7 mouse cellular contexts compared by ENCODE assay signal in the genomic region with DNA sequence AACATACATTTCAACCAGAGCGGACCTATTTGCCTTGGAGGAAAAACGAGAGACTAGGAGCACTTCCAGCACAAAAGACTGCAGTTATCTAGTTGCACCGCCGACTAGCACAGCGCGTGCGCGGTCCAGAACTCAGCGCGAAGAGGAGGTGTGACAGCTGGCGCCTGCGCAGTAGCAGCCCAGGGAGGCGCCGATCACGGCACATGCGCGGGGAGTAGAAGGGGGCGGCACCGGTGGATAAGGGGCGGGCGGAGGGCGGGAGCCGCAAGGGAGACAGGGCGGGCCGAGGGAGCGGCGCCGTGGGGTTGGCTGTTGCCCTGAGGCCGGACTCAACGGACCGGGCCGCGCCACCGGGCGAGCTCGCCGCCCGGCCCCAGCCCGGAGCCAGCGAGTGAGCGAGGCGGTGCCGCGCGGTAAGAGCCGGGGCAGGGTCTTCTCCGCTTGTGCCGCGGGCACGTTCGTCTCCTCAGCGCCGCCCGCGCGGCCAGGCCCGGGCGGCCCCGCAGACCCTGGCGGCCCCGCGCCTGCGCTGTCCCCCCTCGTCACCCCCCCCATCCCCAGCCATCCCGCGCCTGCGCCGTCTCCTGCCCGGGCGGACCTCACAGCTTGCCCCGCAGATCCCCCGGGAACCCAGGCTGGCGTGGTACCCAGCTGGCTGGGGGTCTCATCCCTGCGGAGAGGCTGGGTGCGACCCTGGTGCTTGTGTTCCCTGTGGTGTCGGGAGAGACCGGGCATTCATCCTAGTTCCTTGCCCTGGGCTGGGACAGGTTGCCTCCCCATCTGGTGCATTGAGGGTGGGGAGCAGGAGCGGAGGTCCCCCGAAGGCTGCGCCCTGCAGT. TPM values are rescaled to one million over a fixed set of nuclear protein-coding genes. Genes with fewer than 3 reads are reported as not detected.
DNase-seq lines count a peak whose midpoint lies in the region; ATAC-seq and TF ChIP-seq lines count a peak whose summit lies in the region.

Gene Specc1l, plus strand, starts transcription at position 267 of the 839 bp plus-strand sequence.

- ATAC-seq in intestine, postnatal 0 days, result peak; percentile 98
- ATAC-seq in midbrain, embryonic 12.5 days (ENCODE audit: low FRiP score, low read depth), result peak; percentile 98

- no peaks in the 10 kb centered on the region for H3K9me3 ChIP-seq in intestine, postnatal 0 days (ENCODE audit: control insufficient read depth)
- H3K9me3 ChIP-seq in midbrain, embryonic 12.5 days, result no peaks in the 10 kb centered on the region

- under 1% methylated on average over 61 of the region's 80 CpGs for WGBS in intestine, postnatal 0 days
- under 1% methylated on average over 78 of the region's 80 CpGs for WGBS in midbrain, embryonic 12.5 days
- WGBS in small intestine, adult 2 months, result under 1% methylated on average over 76 of the region's 80 CpGs

- no peak for TF ChIP-seq CTCF in intestine, postnatal 0 days (IDR thresholded peaks at IDR 0.05; ENCODE audit: low read depth)
- TF ChIP-seq CTCF in small intestine, adult 2 months (IDR thresholded peaks at IDR 0.05; ENCODE audit: extremely low read depth, insufficient read length, insufficient replicate concordance, low read depth, low read length), result no peak

- intact Hi-C loops in left cerebral cortex, postnatal 4 days (cut with DNase I), result no loop called here

- H3K9ac ChIP-seq in intestine, postnatal 0 days (ENCODE audit: low read depth, low read length), result peak within 1 kb of the TSS; percentile 92
- H3K9ac ChIP-seq in midbrain, embryonic 12.5 days (replicated peaks), result peak within 1 kb of the TSS; percentile 90

- peak within 1 kb of the TSS; percentile 78 for H3K4me3 ChIP-seq in intestine, postnatal 0 days (ENCODE audit: low read depth, low read length)
- peak within 1 kb of the TSS; percentile 78 for H3K4me3 ChIP-seq in midbrain, embryonic 12.5 days
- H3K4me3 ChIP-seq in small intestine, adult 2 months (ENCODE audit: low read depth, low read length), result peak within 1 kb of the TSS; percentile 81

- H3K4me1 ChIP-seq in intestine, postnatal 0 days (replicated peaks; ENCODE audit: control insufficient read depth, insufficient read depth, low read length), result peaks cover 5% of the 10 kb centered on the region; the same call in 1 of the 2 replicates
- peaks cover 5% of the 10 kb centered on the region for H3K4me1 ChIP-seq in midbrain, embryonic 12.5 days
- H3K4me1 ChIP-seq in small intestine, adult 2 months (ENCODE audit: control insufficient read depth, insufficient read depth, insufficient read length, low read length), result peaks cover 21% of the 10 kb centered on the region; the same call in 1 of the 2 replicates

- peak; percentile 78 for TF ChIP-seq POLR2A in small intestine, adult 2 months (IDR thresholded peaks at IDR 0.05; ENCODE audit: low read depth, low read length)

- peak within 1 kb of the TSS; percentile 89 for H3K4me2 ChIP-seq in intestine, postnatal 0 days (replicated peaks; ENCODE audit: low read depth)
- H3K4me2 ChIP-seq in midbrain, embryonic 12.5 days (replicated peaks), result peak within 1 kb of the TSS; percentile 75

- no peaks in the 10 kb centered on the region for H3K27me3 ChIP-seq in intestine, postnatal 0 days (replicated peaks; ENCODE audit: control insufficient read depth, insufficient read depth, low read length)
- H3K27me3 ChIP-seq in midbrain, embryonic 12.5 days, result no peaks in the 10 kb centered on the region
- no peaks in the 10 kb centered on the region for H3K27me3 ChIP-seq in small intestine, adult 2 months (ENCODE audit: control insufficient read depth, insufficient read depth, low read length)

- DNase-seq in adrenal gland, adult 8-10 months, result peak; percentile 94
- peak; percentile 98 for DNase-seq in embryo, embryonic 9.5 days (ENCODE audit: extremely low spot score)
- no peak for DNase-seq in gonadal fat pad, adult 2 months (ENCODE audit: low read depth)
- peak; percentile 99 for DNase-seq in left cerebral cortex, postnatal 4 days

- H3K27ac ChIP-seq in intestine, postnatal 0 days (ENCODE audit: low read depth, low read length), result peak within 1 kb of the TSS; percentile 99
- H3K27ac ChIP-seq in midbrain, embryonic 12.5 days (replicated peaks), result peak within 1 kb of the TSS; percentile 99
- H3K27ac ChIP-seq in small intestine, adult 2 months (ENCODE audit: insufficient read depth, low read depth, low read length), result peak within 1 kb of the TSS; percentile 92

- no peaks in the 10 kb centered on the region for H3K36me3 ChIP-seq in intestine, postnatal 0 days (ENCODE audit: control insufficient read depth, insufficient read depth)
- H3K36me3 ChIP-seq in midbrain, embryonic 12.5 days, result no peaks in the 10 kb centered on the region
- no peaks in the 10 kb centered on the region for H3K36me3 ChIP-seq in small intestine, adult 2 months (ENCODE audit: control insufficient read depth, insufficient read depth, low read length)

RNA-seq across cellular contexts. Expression of gene Specc1l, which starts in this region (rescaled TPM):
- total RNA-seq in adrenal gland, adult 8-10 months (2022), result 10 to 100 TPM; 62.7 to 81.0 (median 64.4) TPM
- 19.2 and 20.0 TPM in 2 replicates for polyA plus RNA-seq in gonadal fat pad, adult 2 months (2012; rRNA removed)
- polyA plus RNA-seq in intestine, postnatal 0 days (2015; fragmentation: Nextera tagmentation; extraction: Ambion mirVana), result 13.0 and 14.2 TPM in 2 replicates
- total RNA-seq in left cerebral cortex, postnatal 4 days (2021), result 10 to 100 TPM; 53.3 to 58.4 TPM
- polyA plus RNA-seq in midbrain, embryonic 12.5 days (2016; fragmentation: Nextera tagmentation; extraction: Ambion mirVana), result 52.0 and 52.1 TPM in 2 replicates
- polyA plus RNA-seq in small intestine, adult 2 months (2012; rRNA removed), result 16.2 and 48.2 TPM in 2 replicates
